Mouse (Mus musculus) frontal cortex, adult 2 months (tissue): ENCODE data around the gene Stox2. TPM values are rescaled to one million over a fixed set of nuclear protein-coding genes. Genes with fewer than 3 reads are reported as not detected.

Source experiments
- DNase-seq, 2 experiments: peaks; one replicate each; pipeline ENCODE4 v3.0.0; 2022; ENCODE audit warnings: low spot score in 1 of 2; ENCODE audit errors: extremely low spot score in 1 of 2
- polyA plus RNA-seq: library from polyadenylated mRNA; depleted of rRNA; stranded (reverse); fragments of >200 nt; gene quantifications from 2 replicates; pipeline ENCODE4 v1.2.3, GENCODE M21; 2012

Gene Stox2
- polyA plus RNA-seq, 1 experiment, result 29.4 TPM

GRCm38 (mm10) chr8:47205472-47205871, 240.7 kb downstream of the Stox2 start:
- no peak for DNase-seq

DNA sequence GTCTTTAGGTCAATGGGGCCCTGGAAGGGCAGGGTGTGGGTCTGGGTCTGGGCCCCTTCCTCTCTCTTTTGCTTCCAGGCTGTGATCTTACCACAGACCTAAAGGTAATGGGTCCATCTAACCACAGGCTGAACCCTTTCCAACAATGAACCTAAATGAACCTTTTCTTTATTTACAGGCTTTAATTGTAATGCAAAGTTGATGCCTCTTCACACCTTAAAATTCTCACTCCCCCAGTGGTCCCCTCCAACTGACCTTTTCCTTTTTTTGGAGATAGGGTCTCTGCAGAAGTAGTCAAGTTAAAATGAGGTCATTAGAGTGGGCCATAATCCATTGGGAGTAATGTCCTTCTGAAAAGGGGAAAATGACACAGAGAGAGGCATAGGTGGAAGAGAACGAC, 249.8 kb downstream of the Stox2 start:
- DNase-seq, result no peak

GRCm38 (mm10) chr8:47193321-47193996, 252.7 kb downstream of the Stox2 start:
- DNase-seq, result no peak

DNA sequence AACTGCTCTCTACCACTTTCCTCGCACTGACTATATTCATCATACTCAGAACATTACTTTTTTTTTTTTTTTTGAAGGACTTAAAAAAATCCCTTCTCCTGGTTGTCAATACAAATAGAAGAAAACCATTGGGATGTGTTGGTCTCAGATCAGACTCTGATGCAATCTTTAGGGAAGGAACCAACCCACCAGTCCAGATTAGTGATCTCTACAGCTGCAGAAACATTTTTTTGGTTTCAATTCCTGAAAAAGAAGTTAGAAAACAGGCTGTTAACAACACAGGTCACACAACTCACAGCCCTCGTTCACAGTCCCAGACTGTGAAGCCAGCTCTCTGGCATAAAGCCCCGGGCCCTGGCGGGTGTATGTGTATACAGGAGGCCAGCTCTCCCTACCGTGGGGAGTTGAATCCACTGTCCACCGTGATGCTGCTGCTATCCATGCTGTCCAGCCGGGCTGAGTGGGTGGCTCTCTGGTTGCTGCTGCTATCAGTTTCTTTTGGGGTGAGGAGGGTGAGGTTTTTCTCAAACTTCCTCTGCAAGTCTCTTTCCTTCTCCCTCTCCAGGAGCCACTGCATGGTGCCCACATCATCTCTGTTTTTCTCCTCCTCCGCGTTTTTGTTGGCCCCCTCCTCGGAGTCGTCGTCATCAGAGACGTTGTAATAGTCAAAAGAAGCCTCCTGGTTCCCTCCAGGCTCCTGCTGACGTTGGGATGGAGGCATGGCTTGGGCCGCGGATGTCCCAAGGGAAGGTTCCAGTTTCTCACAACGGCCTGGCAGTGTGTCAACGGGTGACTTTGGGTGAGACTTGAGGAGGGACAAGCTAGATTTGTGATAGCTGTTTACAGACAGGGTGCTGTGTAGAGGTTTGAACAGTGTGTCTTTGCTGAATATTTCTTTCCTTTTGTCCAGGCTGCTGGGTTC, 254.5 kb downstream of the Stox2 start:
- DNase-seq, result no peak

GRCm38 (mm10) chr8:47185396-47185795, 260.8 kb downstream of the Stox2 start:
- DNase-seq, result no peak

DNA sequence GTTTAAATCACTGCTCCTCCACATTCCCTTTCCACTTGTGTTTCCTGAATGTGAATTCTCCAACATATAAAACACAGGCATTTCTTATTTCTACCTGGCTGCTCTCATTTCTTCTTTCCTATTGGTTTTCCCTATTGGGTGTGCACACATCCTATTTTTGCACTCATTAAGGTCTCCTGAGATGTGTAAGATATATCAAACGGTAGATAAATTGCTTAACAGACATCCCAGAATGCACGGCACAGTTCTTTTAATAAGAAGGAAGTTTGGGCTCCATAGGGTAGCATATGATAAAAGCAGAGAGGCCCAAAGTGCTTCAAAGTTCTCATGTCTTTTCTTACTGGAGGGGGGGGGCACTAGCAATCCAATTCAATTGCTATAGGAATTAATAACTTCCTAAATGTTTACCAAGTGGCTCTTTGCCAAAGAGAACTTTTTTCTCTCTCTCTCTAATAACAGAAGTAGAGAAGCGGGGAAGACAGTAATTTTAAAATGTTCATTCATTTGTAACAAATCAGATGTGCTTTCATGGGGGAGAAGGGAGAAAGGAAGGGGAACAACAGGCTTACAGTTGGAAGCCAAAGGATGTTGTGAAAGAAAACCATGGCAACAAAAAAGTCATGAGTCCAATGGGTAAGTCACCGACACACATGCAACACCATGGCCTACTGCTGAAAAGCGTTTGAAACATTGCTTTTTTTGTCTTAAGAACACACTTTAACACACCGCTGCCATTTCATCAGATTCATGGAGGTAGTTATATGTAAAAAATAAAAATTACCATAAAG, 263.2 kb downstream of the Stox2 start:
- no peak for DNase-seq

- DNase-seq, result no peak
Measured at GRCm38 (mm10) chr8:47182292-47182691, 263.9 kb downstream of the Stox2 start.

DNA sequence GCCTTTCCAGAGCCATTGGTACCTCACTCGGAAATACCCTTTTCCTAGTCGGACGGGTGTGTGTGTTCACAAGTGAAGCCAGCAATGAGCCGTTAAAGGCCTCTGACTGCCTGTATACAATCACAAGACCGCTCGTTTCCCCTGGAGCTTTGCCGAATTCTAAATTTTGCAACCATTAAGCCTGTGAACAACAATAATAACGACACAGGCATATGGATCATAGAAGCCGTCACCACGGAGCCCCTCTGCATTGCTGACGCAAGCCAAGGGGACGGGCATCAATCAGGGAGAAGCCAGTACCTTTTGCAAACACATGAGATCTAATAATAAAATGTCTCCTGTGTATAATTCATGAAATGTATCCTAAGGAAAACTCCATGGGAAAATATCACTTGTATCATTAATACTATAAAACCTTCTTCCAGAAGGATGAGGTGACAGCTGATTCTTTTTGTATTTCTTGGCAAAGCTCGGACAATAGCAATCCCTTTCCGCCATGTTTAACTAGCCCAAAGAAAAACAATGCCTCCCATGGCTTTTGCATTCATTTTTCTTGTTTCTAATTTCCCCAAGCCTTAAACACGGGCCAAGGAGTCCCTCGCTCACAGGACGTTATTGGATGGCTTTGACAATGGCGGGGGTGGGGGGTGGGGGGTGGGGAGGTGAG, 265.0 kb downstream of the Stox2 start:
- no peak for DNase-seq

DNA sequence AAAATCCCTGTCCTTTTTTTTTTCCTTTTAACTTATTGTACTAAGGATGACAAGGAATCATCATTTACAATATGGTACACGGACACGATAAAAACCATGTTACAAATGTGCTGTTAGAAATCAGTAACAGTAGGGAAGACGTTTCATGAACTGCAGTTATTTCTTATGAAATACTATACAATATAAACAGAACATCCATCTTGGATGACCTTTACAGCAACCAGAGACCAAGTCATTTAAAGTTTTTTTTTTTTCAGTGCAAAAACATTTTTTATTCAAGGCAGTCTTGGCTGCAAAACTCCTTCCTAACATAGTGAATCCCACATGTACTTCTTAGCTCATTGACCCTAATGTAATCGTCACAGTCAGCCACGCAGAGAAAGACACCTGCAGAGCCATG, 266.0 kb downstream of the Stox2 start:
- DNase-seq, result no peak

DNA sequence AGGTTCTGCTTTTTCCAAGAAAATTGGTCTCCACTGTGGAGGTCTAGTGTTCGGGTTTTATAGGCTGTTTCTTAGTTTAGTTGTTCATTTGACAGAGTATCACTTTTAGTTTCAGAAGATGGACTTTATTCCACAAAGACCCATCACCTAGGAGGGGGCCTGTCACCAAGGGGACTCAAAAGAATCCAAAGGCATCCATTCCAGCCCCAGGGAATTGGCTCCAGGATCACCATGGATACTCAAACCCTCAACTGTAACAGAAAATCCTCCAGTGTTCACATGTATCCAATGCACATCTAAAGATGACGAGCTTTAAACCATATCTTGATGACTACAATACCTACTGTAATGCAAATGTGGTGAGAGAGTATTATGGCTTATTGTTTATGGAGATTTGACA, 267.4 kb downstream of the Stox2 start:
- no peak for DNase-seq

DNA sequence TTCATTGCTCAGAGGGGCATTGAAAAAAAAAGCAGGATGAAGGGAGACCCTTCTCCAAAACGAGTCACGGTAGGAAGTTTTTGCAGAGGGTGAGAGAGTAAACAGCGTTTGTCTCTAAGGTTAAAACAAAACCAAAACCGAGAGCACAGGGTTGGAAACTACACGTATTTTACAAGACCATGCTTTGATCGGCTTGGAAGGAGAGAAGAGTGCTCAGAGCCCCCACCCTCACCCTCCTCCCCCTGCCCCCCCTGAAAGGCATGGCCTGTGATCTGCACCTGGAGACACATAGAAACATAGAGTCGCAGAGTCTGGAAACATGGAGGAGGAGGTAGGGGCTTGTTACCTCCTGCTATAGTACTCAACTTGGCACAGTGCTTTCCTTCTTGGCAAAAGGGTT, 272.3 kb downstream of the Stox2 start:
- DNase-seq, result no peak

DNA sequence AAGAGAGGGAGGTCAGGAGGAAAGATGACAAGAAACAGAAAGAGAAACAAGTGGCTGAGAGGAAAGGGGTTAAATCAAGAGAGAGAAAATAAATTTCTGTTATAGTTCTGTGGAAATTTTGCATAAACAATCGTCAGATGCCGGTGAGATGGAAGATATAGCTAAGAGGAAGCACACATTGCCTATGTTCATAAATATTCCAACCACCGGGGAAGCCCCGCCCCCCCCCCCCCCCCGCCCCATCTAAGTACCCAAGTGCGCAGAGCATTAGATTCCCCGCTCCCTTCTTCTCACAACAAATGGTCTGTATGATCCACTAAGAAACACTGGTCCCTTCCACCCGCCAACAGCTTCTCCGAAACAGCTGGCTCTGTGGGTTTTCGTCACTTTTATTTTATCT, 273.3 kb downstream of the Stox2 start:
- DNase-seq, result no peak

GRCm38 (mm10) chr8:47160688-47161087, 285.5 kb downstream of the Stox2 start:
- peak; percentile 14 to 47 for DNase-seq

GRCm38 (mm10) chr8:47154521-47154920, 291.6 kb downstream of the Stox2 start:
- DNase-seq, result no peak

DNA sequence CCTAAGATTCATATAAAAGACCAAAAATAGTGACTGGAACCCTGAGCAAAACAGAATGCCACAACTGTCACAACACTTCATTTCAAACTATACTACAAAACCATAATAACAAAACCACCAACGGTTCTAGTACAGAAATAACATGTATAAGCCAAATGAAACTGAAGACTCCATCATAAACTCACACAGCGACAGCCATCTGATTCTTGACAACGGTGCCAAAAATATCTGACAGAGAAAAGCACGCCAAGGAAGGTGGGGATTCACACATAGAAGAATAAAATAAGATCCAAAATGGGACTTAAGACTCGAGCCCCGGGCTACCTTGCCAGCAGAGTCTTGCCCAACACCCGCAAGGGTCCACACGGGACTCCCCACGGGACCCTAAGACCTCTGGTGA, 300.9 kb downstream of the Stox2 start:
- DNase-seq, result peak in 1 of 2 experiments; percentile 31

DNA sequence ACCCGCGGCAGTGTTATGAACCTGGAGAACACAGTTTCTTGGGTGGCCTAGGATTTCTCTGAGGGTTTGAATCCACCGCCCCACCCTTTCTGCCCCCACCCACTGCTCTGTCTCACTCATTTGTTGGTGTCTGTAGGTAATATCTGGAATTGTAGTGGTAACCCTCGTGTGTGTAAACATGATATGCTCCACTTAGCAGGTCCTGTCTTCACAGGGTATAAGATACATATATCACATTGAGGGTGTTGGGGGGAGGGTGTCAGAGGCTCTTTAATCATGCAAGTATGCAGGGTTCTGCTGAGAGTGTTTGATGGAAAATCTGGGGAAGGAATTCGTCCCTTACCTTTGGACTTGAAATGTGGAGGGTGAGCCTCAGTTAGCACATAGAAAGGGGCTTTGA, 310.1 kb downstream of the Stox2 start:
- DNase-seq, result no peak

- DNase-seq, result no peak
Measured at GRCm38 (mm10) chr8:47135586-47135985, 310.6 kb downstream of the Stox2 start.

GRCm38 (mm10) chr8:47134736-47135135, 311.4 kb downstream of the Stox2 start:
- DNase-seq, result no peak

- no peak for DNase-seq
Measured at GRCm38 (mm10) chr8:47133381-47133780, 312.8 kb downstream of the Stox2 start.
